Mouse (Mus musculus) forebrain, embryonic 12.5 days (tissue): Measurements from ENCODE around the gene C87436. TPM values are rescaled to one million over a fixed set of nuclear protein-coding genes. Genes with fewer than 3 reads are reported as not detected.
"Not testable (repeated sequence)": the region's sequence is repeated elsewhere in the genome, so short reads cannot be mapped to it uniquely, and the experiment has no call there.

Source experiments
- ATAC-seq: fragments of 200-750 bp; cut with Nextera tagmentation; 2 replicates; pipeline ENCODE4 v1.8.0; 2017; ENCODE audit warnings: moderate TSS enrichment; ENCODE audit not compliant: low FRiP score
- H3K27ac ChIP-seq: fragments of 300-500 bp; sonication (generic); 2 replicates; pipeline ENCODE4 v1.5.1; 2016; ENCODE audit warnings: mild to moderate bottlenecking
- H3K27me3 ChIP-seq: fragments of 300-500 bp; sonication (generic); 2 replicates; pipeline ENCODE4 v1.6.1; 2016; ENCODE audit warnings: mild to moderate bottlenecking
- H3K36me3 ChIP-seq: fragments of 300-500 bp; sonication (generic); replicated peaks from 2 replicates; pipeline ENCODE4 v1.6.1; 2016; ENCODE audit warnings: mild to moderate bottlenecking
- H3K4me1 ChIP-seq: fragments of 300-500 bp; sonication (generic); 2 replicates; pipeline ENCODE4 v1.6.1; 2016
- H3K4me2 ChIP-seq: fragments of 300-500 bp; sonication (generic); 2 replicates; pipeline ENCODE4 v1.6.1; 2016; ENCODE audit warnings: mild to moderate bottlenecking, moderate library complexity
- H3K4me3 ChIP-seq: fragments of 300-500 bp; sonication (generic); replicated peaks from 2 replicates; pipeline ENCODE4 v1.5.1; 2016; ENCODE audit warnings: mild to moderate bottlenecking
- H3K9ac ChIP-seq: fragments of 300-500 bp; sonication (generic); 2 replicates; pipeline ENCODE4 v1.6.1; 2016; ENCODE audit warnings: mild to moderate bottlenecking
- H3K9me3 ChIP-seq: fragments of 300-500 bp; sonication (generic); 2 replicates; pipeline ENCODE4 v1.6.1; 2016
- WGBS: fragments of 180-500 bp; shearing (Covaris S2); methylation state at CpG from one replicate; pipeline ENCODE4 v1.1.7; 2016; 5-methylcytosine and 5-hydroxymethylcytosine counted together
- polyA plus RNA-seq: library from polyadenylated mRNA; unstranded; fragments of >200 nt; fragmentation: Nextera tagmentation; extraction: Ambion mirVana; gene quantifications from 2 replicates; pipeline ENCODE4 v1.2.1, GENCODE M21; 2016

C87436 gene
- polyA plus RNA-seq, 1 experiment from 2014 or later, result 30.4 TPM

DNA sequence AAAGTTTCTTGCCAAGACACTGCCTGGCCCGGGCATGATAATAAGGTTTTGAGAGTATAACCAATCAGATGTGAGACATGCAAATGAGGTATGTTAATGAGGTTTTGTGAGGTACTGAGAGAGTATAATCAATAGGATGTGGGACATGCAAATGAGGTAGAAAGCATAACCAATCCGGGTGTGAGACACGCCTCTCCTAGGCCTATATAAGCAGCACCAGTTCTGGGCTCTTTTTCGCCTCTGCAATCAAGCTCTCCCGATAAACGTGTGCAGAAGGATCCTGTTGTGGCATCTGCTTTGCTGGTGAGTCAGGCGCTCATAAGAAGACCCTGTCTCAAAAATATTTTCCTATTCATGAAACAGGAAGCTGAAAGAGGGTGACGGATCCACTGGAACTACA is 52.2 kb downstream of the C87436 start:
- 94% methylated on average over 8 of the region's 8 CpGs for WGBS
- not testable (repeated sequence) for H3K4me2 ChIP-seq, H3K36me3 ChIP-seq, H3K4me3 ChIP-seq, H3K9ac ChIP-seq, H3K27me3 ChIP-seq, H3K9me3 ChIP-seq, ATAC-seq, H3K27ac ChIP-seq
- H3K4me1 ChIP-seq, result peaks cover 20% of the 10 kb centered on the region

DNA sequence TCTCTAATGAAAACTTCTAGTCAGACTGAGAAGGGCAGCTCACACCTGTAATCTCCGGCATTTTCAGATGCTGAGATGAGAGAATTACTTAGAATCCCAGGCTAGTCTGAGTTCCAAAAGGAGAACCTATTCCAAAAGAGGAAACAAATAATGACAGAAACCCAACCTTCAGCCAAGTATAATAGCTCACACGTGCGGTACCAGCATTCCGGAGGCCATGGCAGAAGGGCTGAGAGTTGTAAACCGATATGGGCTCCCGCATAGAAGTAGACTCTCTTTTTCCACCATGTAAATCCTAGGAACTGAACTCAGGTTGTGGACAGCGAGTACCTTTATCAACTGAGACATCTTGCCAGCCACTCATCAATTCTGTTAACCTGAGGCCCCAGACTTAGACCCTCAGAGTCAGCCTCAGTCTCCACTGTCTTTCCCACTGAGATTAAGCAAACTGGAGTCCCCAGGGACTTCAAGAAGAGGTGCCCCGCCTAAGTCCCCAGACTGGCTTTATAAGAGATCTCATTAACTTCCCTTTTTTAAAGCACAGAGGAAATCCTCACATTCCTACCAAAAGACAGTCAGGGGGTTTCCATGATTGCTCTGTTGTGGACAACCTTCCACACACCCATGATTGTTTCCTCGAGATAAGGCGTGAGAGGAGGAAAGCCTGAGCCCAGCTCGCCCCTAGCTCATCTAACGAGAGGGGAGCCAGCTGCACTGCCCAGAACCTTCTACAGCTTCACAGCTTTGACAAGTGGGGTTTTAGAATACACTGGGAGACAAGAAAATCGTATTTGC is 55.5 kb downstream of the C87436 start:
- WGBS, result 72% methylated on average over 13 of the region's 13 CpGs
- H3K27ac ChIP-seq, result no peak overlapping the region
- ATAC-seq, result no peak

DNA sequence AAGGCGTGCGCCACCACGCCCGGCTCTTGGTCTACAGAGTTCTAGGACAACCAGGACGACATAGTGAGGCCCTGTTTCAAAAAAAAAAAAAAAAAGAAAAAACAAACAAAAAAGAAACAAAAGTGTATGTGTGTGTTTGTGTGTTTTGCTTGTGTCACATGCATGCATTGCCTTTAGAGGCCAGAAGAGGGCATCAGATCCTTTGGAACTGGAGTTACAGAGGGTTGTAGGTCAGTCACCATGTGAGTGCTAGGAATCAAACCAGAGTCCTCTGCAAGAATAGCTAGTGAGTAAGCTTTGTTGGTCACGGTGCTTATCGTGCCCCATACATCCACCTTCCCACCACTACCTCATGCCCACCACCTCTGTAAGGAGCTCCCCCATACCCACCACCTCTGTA is 56.6 kb downstream of the C87436 start:
- Histone ChIP-seq H3K36me3 (no peaks in the 10 kb centered on the region), H3K9ac (no peak overlapping the region), H3K4me1 (0 out of 2 replicates have a peak, but pooled peaks cover 5% of the 10 kb centered on the region), H3K4me3 (no peak overlapping the region), H3K27ac (no peak overlapping the region), H3K4me2 (no peak overlapping the region), H3K9me3 (no peaks in the 10 kb centered on the region), H3K27me3 (no peaks in the 10 kb centered on the region)
- no peak for ATAC-seq
- 96% methylated on average over 7 of the region's 7 CpGs for WGBS

More for the DNA sequence above, 55.5 kb downstream of the C87436 start:
- Histone ChIP-seq H3K9me3 (no peaks in the 10 kb centered on the region), H3K4me1 (0 out of 2 replicates have a peak, but pooled peaks cover 5% of the 10 kb centered on the region), H3K4me2 (no peak overlapping the region), H3K36me3 (no peaks in the 10 kb centered on the region), H3K4me3 (no peak overlapping the region), H3K9ac (no peak overlapping the region), H3K27me3 (no peaks in the 10 kb centered on the region)

DNA sequence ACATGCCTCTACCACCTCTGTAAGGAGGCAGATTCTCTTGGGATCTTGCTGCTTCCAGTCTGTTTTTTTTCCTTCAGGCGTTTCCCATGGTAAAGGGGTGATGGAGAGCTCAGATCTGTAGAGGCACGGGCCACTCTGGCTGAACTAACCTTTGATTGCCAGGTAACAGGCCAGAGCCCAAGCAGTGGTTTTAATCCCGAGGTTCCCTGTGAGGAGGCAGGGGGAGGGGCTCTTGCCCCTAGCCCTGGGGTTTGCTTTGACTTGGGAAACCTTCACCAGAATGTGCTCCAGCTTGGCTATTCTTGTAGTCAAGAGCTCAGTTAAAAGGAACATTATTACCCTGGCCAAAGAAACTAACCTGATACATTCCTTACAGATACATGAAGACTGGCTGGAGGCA is 57.5 kb downstream of the C87436 start:
- 40% methylated on average over 3 of the region's 3 CpGs for WGBS
- Histone ChIP-seq H3K27me3 (no peaks in the 10 kb centered on the region), H3K4me3 (no peak overlapping the region), H3K9me3 (no peaks in the 10 kb centered on the region), H3K9ac (no peak overlapping the region), H3K4me1 (0 out of 2 replicates have a peak, but pooled peaks cover 5% of the 10 kb centered on the region), H3K36me3 (no peaks in the 10 kb centered on the region), H3K4me2 (no peak overlapping the region), H3K27ac (no peak overlapping the region)
- ATAC-seq, result no peak

DNA sequence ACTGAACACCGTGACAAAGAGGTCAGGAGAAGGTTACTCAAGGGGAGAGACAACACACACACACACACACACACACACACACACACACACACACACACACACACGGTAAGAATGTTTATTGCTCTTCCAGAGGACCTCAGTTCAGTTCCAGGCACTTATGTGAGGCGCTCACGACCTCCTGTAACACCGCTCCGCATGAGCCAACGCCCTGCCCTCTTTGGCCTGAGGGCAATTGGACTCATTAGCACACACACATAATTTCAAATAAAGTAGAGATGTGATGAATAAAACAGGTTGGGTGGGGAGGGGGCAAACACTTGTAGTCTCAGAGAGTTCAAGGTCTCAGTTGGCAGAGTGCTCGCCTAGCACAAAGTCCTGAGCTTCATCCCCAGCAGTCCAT is 58.0 kb downstream of the C87436 start:
- Histone ChIP-seq H3K27me3 (no peaks in the 10 kb centered on the region), H3K27ac (no peak overlapping the region)
- WGBS, result 84% methylated on average over 8 of the region's 8 CpGs

DNA sequence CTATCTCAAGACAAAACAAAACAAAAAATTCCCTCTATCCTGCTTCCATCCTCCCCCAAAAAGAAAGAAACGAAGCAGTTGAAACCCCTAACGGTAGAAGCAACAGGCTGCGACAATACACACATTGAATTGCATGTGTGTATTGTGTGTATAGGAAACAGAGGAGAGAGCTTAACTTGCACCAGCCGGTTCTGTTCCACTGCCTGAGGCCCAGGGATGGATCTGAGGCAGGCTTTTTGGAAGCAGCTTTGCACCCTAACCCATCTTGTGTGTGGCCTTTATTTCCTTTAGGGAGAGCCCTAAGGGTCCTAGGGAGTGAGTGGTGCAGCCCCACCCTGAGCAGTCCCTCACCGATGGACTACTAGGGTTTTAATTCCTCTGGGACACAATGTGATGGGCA is 58.4 kb downstream of the C87436 start:
- 68% methylated on average over 5 of the region's 5 CpGs for WGBS
- Histone ChIP-seq H3K4me3 (no peak overlapping the region), H3K9me3 (no peaks in the 10 kb centered on the region), H3K27me3 (no peaks in the 10 kb centered on the region), H3K4me1 (0 out of 2 replicates have a peak, but pooled peaks cover 5% of the 10 kb centered on the region), H3K4me2 (no peak overlapping the region), H3K9ac (no peak overlapping the region), H3K27ac (no peak overlapping the region), H3K36me3 (no peaks in the 10 kb centered on the region)
- no peak for ATAC-seq

More for the DNA sequence above, 58.0 kb downstream of the C87436 start:
- Histone ChIP-seq H3K4me3 (no peak overlapping the region), H3K4me1 (0 out of 2 replicates have a peak, but pooled peaks cover 5% of the 10 kb centered on the region), H3K4me2 (no peak overlapping the region), H3K9me3 (no peaks in the 10 kb centered on the region), H3K36me3 (no peaks in the 10 kb centered on the region), H3K9ac (no peak overlapping the region)
- no peak for ATAC-seq

DNA sequence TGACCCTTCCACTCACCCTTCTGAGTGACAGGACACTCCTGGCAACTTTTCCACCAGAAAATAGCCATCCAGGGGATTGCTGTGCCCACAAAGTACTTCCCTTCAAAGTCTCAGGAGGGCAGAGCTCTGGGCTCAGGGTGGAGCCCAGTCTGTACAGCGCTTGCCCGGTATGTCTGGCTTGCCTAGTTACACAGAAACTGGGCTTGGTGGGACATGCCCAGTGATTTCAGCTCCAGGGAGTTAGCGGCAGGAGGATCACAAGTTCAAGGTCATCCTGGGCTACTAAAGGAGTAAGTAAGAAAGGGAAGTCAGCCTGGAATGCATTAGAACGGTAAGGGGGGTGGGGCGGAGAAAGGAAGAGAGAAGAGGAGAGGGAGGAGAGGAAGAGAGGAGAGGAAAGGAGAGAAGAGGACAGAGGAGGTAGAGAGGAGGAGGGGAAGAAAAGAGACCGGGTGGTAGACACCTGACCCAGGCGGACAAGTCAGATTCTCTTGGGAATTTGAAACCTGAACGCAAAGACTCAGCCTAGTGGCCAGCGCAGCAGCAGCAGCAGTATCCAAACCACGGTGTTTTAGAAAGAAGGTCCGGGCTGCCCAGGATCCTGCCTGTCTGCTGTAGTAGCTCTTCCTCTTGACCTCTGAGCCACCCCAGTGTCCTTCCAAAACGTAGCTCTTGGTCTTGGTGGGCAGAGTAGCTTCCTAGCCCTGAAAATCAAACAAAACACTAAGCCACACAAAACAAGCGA is 59.1 kb downstream of the C87436 start:
- 0 out of 2 replicates have a peak, but pooled peaks cover 5% of the 10 kb centered on the region for H3K4me1 ChIP-seq
- H3K36me3 ChIP-seq, result no peaks in the 10 kb centered on the region
- no peak overlapping the region for H3K4me2 ChIP-seq
- H3K9ac ChIP-seq, result no peak overlapping the region
- H3K4me3 ChIP-seq, result no peak overlapping the region
- H3K9me3 ChIP-seq, result no peaks in the 10 kb centered on the region
- no peak overlapping the region for H3K27ac ChIP-seq
- H3K27me3 ChIP-seq, result no peaks in the 10 kb centered on the region
- no peak for ATAC-seq
- 29% methylated on average over 13 of the region's 13 CpGs for WGBS

DNA sequence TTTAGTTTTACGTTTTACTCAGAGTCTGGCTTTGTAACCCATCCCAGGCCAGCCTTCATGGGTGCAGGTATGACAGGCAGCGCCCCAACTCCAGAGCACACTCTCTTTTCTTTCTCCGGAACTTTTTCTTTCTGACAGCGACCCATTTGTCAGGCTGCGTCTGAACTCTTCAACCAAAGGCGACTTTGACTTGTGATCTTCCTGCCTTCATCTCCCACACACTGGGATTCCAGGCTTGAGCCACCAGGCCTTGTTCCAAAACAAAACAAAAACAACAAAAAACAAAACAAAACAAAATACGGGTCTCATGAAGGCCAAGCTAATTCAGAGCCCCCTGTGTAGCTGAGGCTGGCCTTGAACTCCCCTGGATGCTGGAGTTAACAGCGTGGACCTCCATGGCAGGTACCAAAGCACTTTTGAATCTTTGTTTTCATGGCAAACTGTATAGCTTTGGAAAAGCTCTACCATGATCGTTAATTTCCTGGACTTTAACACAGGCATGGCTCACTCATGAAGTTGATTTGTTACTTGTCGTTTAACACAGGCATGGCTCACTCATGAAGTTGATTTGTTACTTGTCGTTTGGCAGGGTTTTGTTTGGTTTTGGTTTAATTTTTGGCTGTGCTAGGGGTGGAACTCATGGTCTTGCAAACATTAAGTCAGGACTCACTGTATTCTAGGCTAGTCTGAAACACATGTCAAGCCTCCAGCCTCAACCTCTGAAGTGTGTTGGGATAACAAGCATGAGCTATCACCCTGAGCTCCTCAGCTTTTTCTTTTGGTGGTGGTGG is 60.0 kb downstream of the C87436 start:
- WGBS, result 76% methylated on average over 11 of the region's 11 CpGs
- Histone ChIP-seq H3K9me3 (no peaks in the 10 kb centered on the region), H3K4me1 (0 out of 2 replicates have a peak, but pooled peaks cover 5% of the 10 kb centered on the region), H3K4me3 (no peak overlapping the region), H3K4me2 (no peak overlapping the region), H3K27ac (no peak overlapping the region), H3K9ac (no peak overlapping the region), H3K36me3 (no peaks in the 10 kb centered on the region), H3K27me3 (no peaks in the 10 kb centered on the region)
- ATAC-seq, result no peak

DNA sequence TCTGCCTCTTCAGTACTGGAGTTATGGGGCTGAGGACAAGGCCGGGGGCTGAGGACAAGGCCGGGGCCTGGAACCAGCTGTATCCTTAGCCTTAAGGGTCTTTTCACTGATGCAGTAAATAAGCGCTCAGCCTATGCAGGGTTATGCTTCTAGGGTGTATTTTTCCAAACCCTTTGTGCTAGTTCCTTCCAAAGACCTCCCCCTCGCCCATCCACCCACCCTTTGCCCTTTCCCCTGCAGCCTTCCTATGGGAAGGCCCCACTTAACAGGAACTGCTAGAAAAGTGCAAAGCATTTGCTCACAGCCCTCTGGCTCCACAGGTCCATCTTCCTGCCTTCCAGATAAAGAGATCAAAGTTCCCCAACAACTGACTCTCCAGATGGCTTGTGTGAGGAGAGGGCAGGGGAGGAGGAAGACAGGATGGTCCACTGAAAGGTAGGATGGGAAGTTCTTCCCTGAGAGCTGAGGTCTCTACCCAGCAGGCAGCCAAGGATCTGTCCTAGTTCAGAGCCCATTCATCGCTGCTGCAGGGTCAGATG is 61.5 kb downstream of the C87436 start:
- H3K4me2 ChIP-seq, result no peak overlapping the region
- 70% methylated on average over 5 of the region's 5 CpGs for WGBS
- H3K9me3 ChIP-seq, result no peaks in the 10 kb centered on the region
- 0 out of 2 replicates have a peak, but pooled peaks cover 5% of the 10 kb centered on the region for H3K4me1 ChIP-seq
- H3K36me3 ChIP-seq, result no peaks in the 10 kb centered on the region
- ATAC-seq, result no peak
- no peaks in the 10 kb centered on the region for H3K27me3 ChIP-seq
- H3K27ac ChIP-seq, result no peak overlapping the region
- H3K4me3 ChIP-seq, result no peak overlapping the region
- H3K9ac ChIP-seq, result no peak overlapping the region

DNA sequence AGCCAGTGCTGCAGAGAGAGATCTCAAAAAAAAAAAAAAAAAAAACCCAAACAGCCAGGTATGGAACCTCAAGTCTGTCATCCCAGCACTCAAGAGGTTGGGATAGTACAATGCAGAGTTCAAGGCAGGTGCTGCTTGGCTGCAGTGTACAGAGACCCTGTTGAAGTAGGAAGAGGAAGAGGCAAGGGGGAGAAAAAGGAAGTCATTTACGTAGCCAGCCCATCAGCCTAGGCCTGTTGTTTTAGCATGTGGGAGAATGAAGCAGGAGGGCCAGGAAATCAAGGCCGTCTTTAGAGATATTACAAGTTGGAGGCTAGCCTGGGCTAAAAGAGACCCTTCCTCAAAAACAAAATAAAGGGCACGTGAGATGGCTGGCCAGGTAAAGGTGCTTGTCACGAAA is 65.3 kb downstream of the C87436 start:
- H3K4me3 ChIP-seq, result no peak overlapping the region
- H3K27ac ChIP-seq, result no peak overlapping the region
- H3K4me1 ChIP-seq, result no peaks in the 10 kb centered on the region
- H3K27me3 ChIP-seq, result no peaks in the 10 kb centered on the region
- ATAC-seq, result no peak
- no peak overlapping the region for H3K4me2 ChIP-seq
- no peaks in the 10 kb centered on the region for H3K9me3 ChIP-seq
- no peaks in the 10 kb centered on the region for H3K36me3 ChIP-seq
- 87% methylated on average over 4 of the region's 4 CpGs for WGBS
- no peak overlapping the region for H3K9ac ChIP-seq

DNA sequence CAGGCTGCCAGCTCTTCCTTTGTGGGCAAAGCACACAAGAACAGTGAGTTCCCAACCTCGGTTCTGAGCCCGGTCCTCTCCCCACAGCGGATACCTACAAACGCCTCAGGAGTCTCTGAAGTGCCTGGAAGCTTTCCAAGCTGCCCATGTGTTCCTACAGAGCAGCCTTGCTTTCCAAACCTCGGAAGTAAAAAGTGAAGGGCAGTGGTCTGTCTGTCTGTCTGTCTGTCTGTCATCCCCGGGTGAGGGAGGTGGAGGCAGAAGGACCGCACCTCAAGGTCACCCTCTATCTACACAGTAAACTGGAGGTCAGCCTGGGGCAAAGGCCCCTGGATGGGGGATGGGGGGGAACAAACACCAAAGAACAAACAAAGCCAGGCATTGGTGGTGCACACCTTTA is 67.5 kb downstream of the C87436 start:
- H3K4me2 ChIP-seq, result no peak overlapping the region
- no peaks in the 10 kb centered on the region for H3K4me1 ChIP-seq
- WGBS, result 83% methylated on average over 7 of the region's 7 CpGs
- H3K9me3 ChIP-seq, result no peaks in the 10 kb centered on the region
- no peak for ATAC-seq
- no peaks in the 10 kb centered on the region for H3K36me3 ChIP-seq
- H3K4me3 ChIP-seq, result no peak overlapping the region
- H3K27me3 ChIP-seq, result no peaks in the 10 kb centered on the region
- H3K27ac ChIP-seq, result no peak overlapping the region
- no peak overlapping the region for H3K9ac ChIP-seq

DNA sequence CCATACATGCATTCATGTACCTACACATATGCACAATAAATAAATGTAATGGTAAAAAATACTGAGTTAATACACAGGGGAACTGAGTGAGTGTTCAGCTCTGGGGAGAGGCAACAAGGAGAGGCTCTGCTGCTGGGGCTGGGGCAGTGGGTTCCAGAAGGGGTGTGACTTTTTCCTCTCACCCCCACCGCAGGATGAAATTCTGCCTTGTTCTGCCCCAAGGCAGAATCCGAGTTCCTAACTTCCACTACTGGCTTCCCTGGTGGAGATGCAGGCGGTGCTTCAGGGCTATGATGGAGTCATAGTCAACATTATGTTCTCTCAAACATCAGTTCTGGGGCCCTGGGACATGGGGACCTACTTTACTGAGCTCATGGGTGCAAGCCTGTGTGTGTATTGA is 68.1 kb downstream of the C87436 start:
- Histone ChIP-seq H3K9me3 (no peaks in the 10 kb centered on the region), H3K4me3 (no peak overlapping the region), H3K36me3 (no peaks in the 10 kb centered on the region), H3K9ac (no peak overlapping the region), H3K4me2 (no peak overlapping the region), H3K27ac (no peak overlapping the region), H3K27me3 (no peaks in the 10 kb centered on the region), H3K4me1 (no peaks in the 10 kb centered on the region)
- ATAC-seq, result no peak
- 85% methylated on average over 3 of the region's 3 CpGs for WGBS
